Mouse (Mus musculus) layer of hippocampus, adult 18-20 months (tissue): Measurements from ENCODE around the gene Il7r. TPM values are rescaled to one million over a fixed set of nuclear protein-coding genes. Genes with fewer than 3 reads are reported as not detected.
"Not testable (repeated sequence)": the region's sequence is repeated elsewhere in the genome, so short reads cannot be mapped to it uniquely, and the experiment has no call there.

Source experiments
- DNase-seq, 2 experiments: peaks; one replicate each; pipeline ENCODE4 v3.0.0; 2022; ENCODE audit warnings: low spot score in 2 of 2
- long read RNA-seq: library from polyadenylated mRNA; stranded (forward); transcript quantifications from one replicate; pipeline ENCODE4 v2.0.0, GENCODE M21; 2021
- total RNA-seq, 2 experiments: library from RNA; stranded (reverse); gene quantifications; 2 replicates each; pipeline ENCODE4 v1.2.3; 2021

Gene Il7r
- under 1 TPM; 0.25 to 0.46 TPM for total RNA-seq
- long read RNA-seq, result 0 reads

- DNase-seq, result no peak
These were observed at the start of gene Il7r for GRCm38 (mm10) chr15:9530076-9530475. TSS of gene Il7r (minus strand) at chr15:9530176.

- peak in 1 of 2 experiments; percentile 18 for DNase-seq
These were observed 47.3 kb upstream of the Il7r start for GRCm38 (mm10) chr15:9577303-9577702.

- DNase-seq, result no peak
These were observed 44.8 kb upstream of the Il7r start for GRCm38 (mm10) chr15:9574796-9575195.

GRCm38 (mm10) chr15:9573361-9573760, 43.4 kb upstream of the Il7r start:
- DNase-seq, result no peak

GRCm38 (mm10) chr15:9572664-9573063, 42.7 kb upstream of the Il7r start:
- DNase-seq, result no peak

- DNase-seq, result no peak
These were observed 41.9 kb upstream of the Il7r start for GRCm38 (mm10) chr15:9571896-9572295.

- no peak for DNase-seq
These were observed 37.3 kb upstream of the Il7r start for GRCm38 (mm10) chr15:9567316-9567715.

- DNase-seq, result peak in 1 of 2 experiments; percentile 63
These were observed 35.4 kb upstream of the Il7r start for GRCm38 (mm10) chr15:9565396-9565795.

GRCm38 (mm10) chr15:9564156-9564555, 34.2 kb upstream of the Il7r start:
- no peak for DNase-seq

- DNase-seq, result not testable (repeated sequence)
These were observed 27.3 kb upstream of the Il7r start for GRCm38 (mm10) chr15:9557264-9557663.

- no peak for DNase-seq
These were observed 19.0 kb upstream of the Il7r start for GRCm38 (mm10) chr15:9548951-9549350.

GRCm38 (mm10) chr15:9535200-9535599, 5.2 kb upstream of the Il7r start:
- DNase-seq, result no peak

GRCm38 (mm10) chr15:9533356-9533902, 3.5 kb upstream of the Il7r start:
- DNase-seq, result no peak

GRCm38 (mm10) chr15:9529646-9530045, 330 bp downstream of the Il7r start:
- DNase-seq, result no peak

- no peak for DNase-seq
These were observed 1.6 kb downstream of the Il7r start for GRCm38 (mm10) chr15:9528186-9528935.

- no peak for DNase-seq
These were observed 3.6 kb downstream of the Il7r start for GRCm38 (mm10) chr15:9526412-9526811.

- no peak for DNase-seq
These were observed 5.1 kb downstream of the Il7r start for GRCm38 (mm10) chr15:9524907-9525306.

GRCm38 (mm10) chr15:9523956-9524355, 6.0 kb downstream of the Il7r start:
- no peak for DNase-seq

GRCm38 (mm10) chr15:9523059-9523458, 6.9 kb downstream of the Il7r start:
- DNase-seq, result no peak

- no peak for DNase-seq
These were observed 37.9 kb downstream of the Il7r start for GRCm38 (mm10) chr15:9492077-9492476.

GRCm38 (mm10) chr15:9489417-9490118, 40.4 kb downstream of the Il7r start:
- DNase-seq, result no peak

- no peak for DNase-seq
These were observed 56.8 kb downstream of the Il7r start for GRCm38 (mm10) chr15:9473188-9473587.
